ENCODE assay signal across 13 mouse cellular contexts in genomic region chr11:47885310-47885709, GRCm38 (mm10).
A peak's percentile ranks its signal among the peaks of the same experiment; 100 is the strongest.
DNase-seq lines count a peak whose midpoint lies in the region; ATAC-seq and TF ChIP-seq lines count a peak whose summit lies in the region.
"Had no signal": no experiment of that assay in that cellular context is flagged by ENCODE, and none has a peak within 500 bp of the region (broad histone marks: within the 10 kb centered on the region; RNA-seq: fewer than 3 reads in every experiment).

No protein-coding gene starts in this region.

- H3K27me3 ChIP-seq in forebrain, embryonic 14.5 days (replicated peaks; ENCODE audit: control insufficient read depth, insufficient read depth, low read length) = no peaks in the 10 kb centered on the region
- no peaks in the 10 kb centered on the region for H3K27me3 ChIP-seq in forebrain, embryonic 11.5 days (ENCODE audit: control insufficient read depth, insufficient read depth, low read length)
- no peaks in the 10 kb centered on the region for H3K27me3 ChIP-seq in liver, postnatal 0 days (ENCODE audit: insufficient read depth, low read length)
- H3K27me3 ChIP-seq: limb, embryonic 15.5 days; midbrain, embryonic 12.5 days had no signal

- no peaks in the 10 kb centered on the region for H3K36me3 ChIP-seq in forebrain, embryonic 14.5 days (ENCODE audit: control insufficient read depth, insufficient read depth, low read length)
- H3K36me3 ChIP-seq in forebrain, embryonic 11.5 days (ENCODE audit: control insufficient read depth, insufficient read depth, low read length) = no peaks in the 10 kb centered on the region
- no peaks in the 10 kb centered on the region for H3K36me3 ChIP-seq in liver, postnatal 0 days (replicated peaks; ENCODE audit: insufficient read depth, low read length)
- H3K36me3 ChIP-seq: limb, embryonic 15.5 days; midbrain, embryonic 12.5 days had no signal

- no peak overlapping the region for H3K27ac ChIP-seq in forebrain, embryonic 14.5 days (ENCODE audit: low read depth, low read length)
- H3K27ac ChIP-seq in forebrain, embryonic 11.5 days (ENCODE audit: low read depth, low read length) = no peak overlapping the region
- no peak overlapping the region; the same call in 1 of the 2 replicates for H3K27ac ChIP-seq in left cerebral cortex, adult 2 months
- no peak overlapping the region for H3K27ac ChIP-seq in liver, postnatal 0 days (ENCODE audit: low read depth)
- H3K27ac ChIP-seq: limb, embryonic 15.5 days; midbrain, embryonic 12.5 days had no signal

- no peak overlapping the region for H3K9ac ChIP-seq in forebrain, embryonic 14.5 days (ENCODE audit: low read length)
- no peak overlapping the region for H3K9ac ChIP-seq in forebrain, embryonic 11.5 days (ENCODE audit: low read length)
- no peak overlapping the region for H3K9ac ChIP-seq in liver, postnatal 0 days (replicated peaks)
- H3K9ac ChIP-seq: limb, embryonic 15.5 days; midbrain, embryonic 12.5 days had no signal

- no peak overlapping the region for H3K4me2 ChIP-seq in forebrain, embryonic 14.5 days (ENCODE audit: low read length)
- no peak overlapping the region for H3K4me2 ChIP-seq in forebrain, embryonic 11.5 days (ENCODE audit: low read depth, low read length, severe bottlenecking)
- H3K4me2 ChIP-seq in liver, postnatal 0 days (ENCODE audit: low read depth, low read length) = no peak overlapping the region
- H3K4me2 ChIP-seq: limb, embryonic 15.5 days; midbrain, embryonic 12.5 days had no signal

- DNase-seq in forebrain, embryonic 14.5 days (ENCODE audit: low spot score) = peak; percentile 76
- no peak for DNase-seq in forebrain, embryonic 11.5 days (ENCODE audit: low spot score)
- peak; percentile 78 for DNase-seq in brain, adult 2 months (ENCODE audit: low read depth, low spot score)
- peak; percentile 40 to 70 for DNase-seq in frontal cortex, adult 2 months (ENCODE audit: extremely low spot score in 1 of 2, low spot score in 1 of 2)
- peak; percentile 21 to 26 for DNase-seq in left cerebral cortex, adult 2 months (ENCODE audit: extremely low spot score in 1 of 2, low spot score in 2 of 2)
- no peak for DNase-seq in liver, postnatal 0 days
- no peak for DNase-seq in gastrocnemius, postnatal 10 days
- no peak for DNase-seq in lung, adult 18-20 months
- DNase-seq: gastrocnemius, postnatal 25 days; retina, postnatal 1 day; thymus, adult 18-20 months had no signal

- intact Hi-C loops in left cerebral cortex, adult 2 months (cut with DNase I) = no loop called here

- TF ChIP-seq EP300 in liver, postnatal 0 days (IDR thresholded peaks at IDR 0.05; ENCODE audit: low read depth) = no peak

- no peaks in the 10 kb centered on the region for H3K9me3 ChIP-seq in forebrain, embryonic 14.5 days (replicated peaks; ENCODE audit: control insufficient read depth, low read length)
- no peaks in the 10 kb centered on the region for H3K9me3 ChIP-seq in forebrain, embryonic 11.5 days (ENCODE audit: control insufficient read depth, low read length)
- H3K9me3 ChIP-seq in liver, postnatal 0 days (ENCODE audit: low read length) = no peaks in the 10 kb centered on the region
- H3K9me3 ChIP-seq: limb, embryonic 15.5 days; midbrain, embryonic 12.5 days had no signal

- TF ChIP-seq CTCF in left cerebral cortex, adult 2 months (IDR thresholded peaks at IDR 0.05) = peak; percentile 15
- no peak for TF ChIP-seq CTCF in liver, postnatal 0 days (IDR thresholded peaks at IDR 0.05; ENCODE audit: low read depth)

- ATAC-seq in forebrain, embryonic 14.5 days = peak; percentile 84
- no peak for ATAC-seq in forebrain, embryonic 11.5 days (replicated peaks; ENCODE audit: low FRiP score)
- no peak for ATAC-seq in liver, postnatal 0 days

- no peaks in the 10 kb centered on the region for H3K4me1 ChIP-seq in forebrain, embryonic 14.5 days (ENCODE audit: control insufficient read depth, insufficient read depth, low read length)
- H3K4me1 ChIP-seq in forebrain, embryonic 11.5 days (replicated peaks; ENCODE audit: control insufficient read depth, insufficient read depth, low read length) = no peaks in the 10 kb centered on the region
- H3K4me1 ChIP-seq in liver, postnatal 0 days (ENCODE audit: insufficient read depth) = no peaks in the 10 kb centered on the region
- H3K4me1 ChIP-seq: limb, embryonic 15.5 days; midbrain, embryonic 12.5 days had no signal

- H3K4me3 ChIP-seq in forebrain, embryonic 14.5 days (ENCODE audit: low read depth, low read length) = no peak overlapping the region
- no peak overlapping the region for H3K4me3 ChIP-seq in forebrain, embryonic 11.5 days (ENCODE audit: low read depth, low read length)
- H3K4me3 ChIP-seq in left cerebral cortex, adult 2 months = no peak overlapping the region
- no peak overlapping the region for H3K4me3 ChIP-seq in liver, postnatal 0 days (ENCODE audit: low read depth, low read length)
- H3K4me3 ChIP-seq: limb, embryonic 15.5 days; midbrain, embryonic 12.5 days had no signal

- 43% methylated on average over 3 of the region's 3 CpGs for WGBS in forebrain, embryonic 14.5 days
- WGBS in forebrain, embryonic 11.5 days = 71% methylated on average over 3 of the region's 3 CpGs
- 55% methylated on average over 3 of the region's 3 CpGs for WGBS in liver, postnatal 0 days (ENCODE audit: insufficient replicate concordance)

Comparison
In these comparisons a context has a peak if more than half of its experiments do, and no peak if none do; other contexts are left out.
1. DNase-seq: peak in forebrain, embryonic 14.5 days (single experiment), brain, adult 2 months (single experiment), frontal cortex, adult 2 months (2 of 2) and left cerebral cortex, adult 2 months (2 of 2); none in forebrain, embryonic 11.5 days (single experiment), liver, postnatal 0 days (single experiment), gastrocnemius, postnatal 10 days (single experiment) and lung, adult 18-20 months (0 of 2).